Mouse (Mus musculus) kidney, adult 9 months (tissue): ENCODE results near the gene Atp11b.
A peak's percentile ranks its signal among the peaks of the same experiment; 100 is the strongest.

Source experiments
- DNase-seq: peaks from one replicate; pipeline ENCODE4 v3.0.0; 2022

Atp11b gene

DNA sequence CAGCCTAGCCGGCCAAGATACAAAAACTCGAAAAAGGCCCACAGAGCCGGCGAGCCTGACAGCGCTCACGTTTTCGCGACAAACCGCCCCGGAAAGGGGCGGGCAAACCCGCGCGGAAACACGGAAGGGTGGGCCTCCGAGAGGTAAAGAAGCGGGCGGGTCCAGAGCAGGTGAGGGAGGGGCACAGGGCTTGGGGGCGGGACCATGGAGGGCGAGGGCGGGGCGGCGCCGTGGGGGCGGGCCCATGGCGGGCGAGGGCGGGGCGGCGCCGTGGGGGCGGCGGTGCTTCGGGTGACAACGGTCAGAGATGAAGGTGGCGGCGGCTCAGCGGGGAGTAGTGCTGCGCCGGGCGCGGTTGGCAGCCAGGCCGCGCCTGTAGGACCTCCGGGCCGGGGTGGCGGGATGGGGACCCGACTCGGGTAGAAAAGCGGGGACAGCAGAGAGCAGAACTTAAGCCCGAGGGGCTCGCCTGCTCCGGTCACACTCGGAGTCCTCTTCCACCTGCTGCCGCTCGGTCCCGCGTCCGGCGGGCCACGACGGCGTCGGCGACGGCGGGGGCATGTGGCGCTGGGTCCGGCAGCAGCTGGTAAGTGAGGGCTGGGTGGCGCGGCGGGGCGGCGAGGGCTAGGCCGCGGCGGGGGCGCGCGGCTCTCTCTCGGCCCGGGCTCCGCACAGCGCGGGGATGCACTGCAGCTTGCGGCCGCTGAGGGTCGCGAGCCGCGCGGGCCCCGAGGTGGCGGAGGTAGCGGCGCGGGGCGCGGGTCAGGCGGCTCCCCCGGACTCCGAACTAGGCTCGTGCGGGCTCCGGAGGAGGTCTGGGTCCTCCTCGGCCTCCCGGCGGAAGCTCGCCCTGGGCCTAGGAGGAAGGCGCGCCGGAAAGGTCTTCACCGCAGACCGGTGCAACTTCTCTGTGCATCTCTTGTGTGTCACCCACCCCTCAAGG, at the start of gene Atp11b:
TSS of gene Atp11b (plus strand) at position 282 of the 943 bp plus-strand sequence.
- peak; percentile 76 for DNase-seq

GRCm38 (mm10) chr3:35704328-35704613, 49.6 kb upstream of the Atp11b start:
- no peak for DNase-seq

DNA sequence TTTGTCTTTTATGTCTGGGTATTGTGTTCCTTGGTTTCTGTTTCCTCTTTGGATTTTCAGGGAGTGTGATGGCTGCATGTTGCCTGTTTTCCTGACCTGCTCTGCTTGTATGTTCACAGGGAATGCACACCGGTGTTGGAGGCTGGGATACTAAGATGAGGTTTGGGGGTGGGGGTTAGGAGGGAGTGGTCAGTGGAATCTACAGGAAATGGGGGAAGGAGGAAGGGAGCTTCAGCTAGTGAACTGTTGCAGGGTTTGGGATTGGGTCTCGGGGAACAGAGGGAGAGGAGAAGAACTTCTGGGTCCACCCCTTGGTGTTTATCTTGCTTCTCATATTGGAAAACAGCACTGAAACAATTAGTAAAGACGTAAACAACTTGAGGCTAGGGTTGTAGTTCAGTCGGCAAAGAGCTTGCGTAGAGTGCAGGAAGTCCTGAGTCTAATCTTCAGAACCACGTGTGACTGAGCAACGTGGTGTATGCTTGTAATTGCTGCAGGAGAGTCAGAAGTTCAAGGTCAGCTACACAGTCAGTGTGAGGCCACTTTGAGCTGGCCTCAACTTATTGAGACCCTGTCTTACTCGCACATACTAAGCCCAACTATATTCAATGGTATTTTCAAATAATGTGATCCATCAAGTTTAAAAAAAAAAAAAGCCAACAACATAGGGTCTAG, 34.2 kb upstream of the Atp11b start:
- DNase-seq = no peak

DNA sequence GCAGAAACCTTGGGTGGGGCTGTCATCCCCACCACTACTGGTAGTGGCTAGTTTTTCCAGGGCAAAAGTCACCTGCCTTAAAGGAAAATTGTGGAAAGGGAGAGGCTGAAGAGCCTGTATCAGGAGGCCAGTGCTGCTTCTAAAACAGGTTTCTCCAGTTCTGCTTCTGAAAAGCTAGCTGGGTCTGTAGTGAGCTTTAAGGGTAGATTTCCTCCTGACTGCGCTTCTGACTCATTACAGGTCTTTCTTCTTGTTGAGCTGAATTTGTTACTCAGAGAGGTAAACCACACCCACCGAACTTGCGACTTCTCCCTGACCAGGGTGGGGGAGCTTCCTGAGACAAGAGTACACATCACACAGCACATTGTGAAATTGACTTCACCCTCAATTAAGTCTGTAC, 33.1 kb upstream of the Atp11b start:
- no peak for DNase-seq

DNA sequence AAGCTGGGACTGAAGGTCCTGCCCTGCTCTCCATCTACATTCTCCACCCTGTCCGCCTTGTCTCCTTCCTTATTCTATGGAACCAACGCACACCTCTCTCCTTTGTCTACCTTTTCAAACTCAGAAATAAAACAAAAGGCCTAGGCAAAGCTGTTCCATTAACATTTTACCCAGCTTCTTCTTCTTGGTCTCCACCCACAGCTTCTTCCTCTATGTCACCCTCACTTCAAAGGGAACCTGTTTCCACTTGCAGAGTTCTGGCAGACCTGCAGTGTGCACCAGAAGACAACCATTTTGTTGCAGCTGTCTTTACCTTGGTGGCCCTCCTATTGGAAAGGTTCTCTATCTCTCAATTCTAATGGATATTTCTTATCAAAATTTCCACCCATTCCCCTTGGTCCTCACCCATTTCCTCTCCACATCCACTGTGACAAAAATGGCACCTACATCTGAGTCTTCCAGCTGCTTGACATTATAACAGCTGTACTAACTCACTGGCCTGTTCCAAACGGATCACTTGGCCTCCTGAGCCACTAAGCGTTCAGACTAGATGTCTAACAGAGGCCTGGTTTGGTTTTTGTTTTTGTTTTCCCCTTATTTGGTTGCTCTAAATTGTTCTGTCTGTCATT, 32.0 kb upstream of the Atp11b start:
- no peak for DNase-seq

DNA sequence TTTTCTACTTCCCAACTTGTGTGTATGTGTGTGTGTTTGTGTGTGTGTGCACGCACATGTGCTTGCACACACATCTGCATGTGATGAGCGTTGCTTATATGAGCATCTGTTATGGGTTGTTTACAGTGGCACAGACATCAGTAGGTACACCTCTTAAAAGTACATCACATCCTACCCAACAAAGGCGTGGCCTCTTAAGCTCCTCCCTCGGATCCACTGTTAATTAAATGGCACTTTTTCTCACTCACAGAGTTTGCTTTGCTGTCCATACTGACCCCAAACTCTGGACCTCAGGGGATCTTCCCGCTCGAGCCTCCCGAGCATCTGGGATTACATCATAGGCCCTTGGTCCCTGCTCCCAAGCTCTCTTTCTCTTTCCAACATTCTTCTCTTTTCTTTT, 31.1 kb upstream of the Atp11b start:
- no peak for DNase-seq

DNA sequence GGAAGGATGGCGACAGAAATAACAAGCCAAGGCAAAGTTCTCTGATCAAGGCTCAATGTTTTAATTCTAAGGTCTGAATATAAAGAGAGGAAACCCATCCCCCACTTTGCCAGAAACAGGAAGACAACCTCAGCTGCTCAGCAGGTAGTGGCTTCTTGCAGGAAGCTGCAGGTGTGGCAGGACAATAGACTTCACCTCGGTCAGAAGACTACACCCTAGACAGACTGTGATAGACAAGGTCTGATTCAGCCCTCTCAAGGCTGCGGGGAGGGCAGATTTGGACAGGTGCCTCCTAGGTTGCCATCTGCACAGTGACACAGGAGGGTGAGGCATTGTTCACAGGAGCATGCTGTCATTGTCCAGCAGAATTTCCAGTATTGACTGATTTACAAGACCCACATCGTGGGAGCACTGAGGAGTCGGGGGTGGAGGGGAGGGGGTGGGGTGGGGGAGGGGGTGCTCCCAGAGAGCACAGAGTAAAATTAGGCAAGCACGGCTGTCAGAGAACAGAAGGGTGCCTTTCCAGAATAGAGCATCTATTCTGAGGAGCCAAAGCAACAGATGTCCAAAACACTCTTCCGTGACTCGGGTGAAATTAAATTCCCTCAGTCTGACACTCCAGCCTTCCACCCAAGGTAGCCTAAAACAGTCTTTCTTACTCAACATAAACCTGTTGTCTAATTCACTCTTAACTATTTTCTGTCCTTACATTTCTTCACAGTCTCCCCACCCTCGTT, 30.2 kb upstream of the Atp11b start:
- no peak for DNase-seq

- no peak for DNase-seq
Measured at GRCm38 (mm10) chr3:35725096-35725495, 28.8 kb upstream of the Atp11b start.

GRCm38 (mm10) chr3:35726936-35727335, 27.0 kb upstream of the Atp11b start:
- DNase-seq = no peak

DNA sequence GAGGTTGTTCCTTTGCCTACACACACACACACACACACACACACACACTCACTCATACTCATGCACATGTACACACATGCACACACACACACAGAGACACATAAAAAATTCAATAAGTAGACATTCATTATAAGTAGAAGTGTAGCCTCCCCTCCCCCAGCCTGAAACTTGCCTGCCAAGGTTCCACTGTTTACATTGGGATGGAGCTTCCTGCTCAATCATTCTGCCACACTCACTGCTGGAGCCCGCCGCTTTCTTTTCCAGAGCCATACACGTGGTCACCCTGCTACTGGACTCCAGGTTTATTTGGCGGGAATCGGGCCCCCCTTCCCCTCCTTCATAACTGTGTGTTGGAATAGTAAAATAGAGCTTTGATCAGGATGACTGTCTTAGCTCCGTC, 24.4 kb upstream of the Atp11b start:
- no peak for DNase-seq

DNA sequence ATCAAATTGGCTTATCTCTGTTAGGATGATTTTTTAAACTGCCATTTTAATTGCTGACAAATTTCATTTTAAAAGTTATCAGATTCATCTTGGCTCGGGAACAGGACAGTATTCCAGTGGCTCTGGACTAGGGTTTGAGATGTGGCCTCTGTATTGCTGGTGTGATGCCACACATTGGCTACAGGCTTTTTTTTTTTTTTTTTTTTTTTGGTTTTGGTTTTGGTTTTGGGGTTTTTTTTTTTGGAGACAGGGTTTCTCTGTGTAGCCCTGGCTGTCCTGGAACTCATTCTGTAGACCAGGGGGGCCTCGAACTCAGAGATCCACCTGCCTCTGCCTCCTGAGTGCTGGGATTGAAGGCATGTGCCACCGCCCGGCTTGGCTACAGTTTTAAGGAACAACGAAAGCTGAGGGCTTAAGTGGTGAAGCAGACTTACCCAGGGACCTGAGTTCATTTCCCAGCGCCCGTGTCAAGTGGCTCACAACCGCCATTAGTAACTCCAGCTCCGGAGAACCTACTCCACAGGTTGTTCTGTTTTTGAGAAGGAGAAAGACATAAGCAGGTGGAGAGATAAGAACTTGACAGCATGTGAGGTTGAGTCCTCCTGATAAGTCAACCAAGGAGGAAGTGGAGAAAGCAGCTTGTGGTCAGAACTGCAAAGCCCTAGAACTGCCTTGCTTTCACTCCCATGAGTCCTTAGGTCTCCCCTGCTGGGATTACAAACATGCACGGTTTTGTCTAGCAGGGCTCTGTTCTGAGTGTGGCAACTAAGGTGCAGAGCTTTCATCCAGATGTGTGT, 21.7 kb upstream of the Atp11b start:
- no peak for DNase-seq

- DNase-seq = no peak
Measured at GRCm38 (mm10) chr3:35732778-35733147, 21.1 kb upstream of the Atp11b start.

GRCm38 (mm10) chr3:35734509-35734908, 19.4 kb upstream of the Atp11b start:
- no peak for DNase-seq

DNA sequence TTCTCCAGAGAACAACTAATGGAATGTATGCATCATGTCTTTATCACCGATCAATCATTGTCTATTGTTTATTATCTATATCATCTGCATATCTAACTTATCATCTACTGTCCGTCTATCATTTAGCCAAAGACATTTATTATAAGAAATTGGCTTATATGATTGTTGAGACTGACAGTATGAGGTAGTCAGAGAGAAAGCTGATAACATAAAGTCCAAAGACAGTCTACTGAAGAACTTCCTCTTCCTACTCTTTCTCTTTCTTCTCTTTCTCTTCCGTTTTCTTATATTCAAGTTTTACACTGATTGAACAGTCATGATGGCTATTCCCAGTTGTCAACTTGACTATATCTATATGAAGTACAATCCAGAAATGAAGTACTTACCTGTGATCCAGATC, 15.8 kb upstream of the Atp11b start:
- DNase-seq = no peak

DNA sequence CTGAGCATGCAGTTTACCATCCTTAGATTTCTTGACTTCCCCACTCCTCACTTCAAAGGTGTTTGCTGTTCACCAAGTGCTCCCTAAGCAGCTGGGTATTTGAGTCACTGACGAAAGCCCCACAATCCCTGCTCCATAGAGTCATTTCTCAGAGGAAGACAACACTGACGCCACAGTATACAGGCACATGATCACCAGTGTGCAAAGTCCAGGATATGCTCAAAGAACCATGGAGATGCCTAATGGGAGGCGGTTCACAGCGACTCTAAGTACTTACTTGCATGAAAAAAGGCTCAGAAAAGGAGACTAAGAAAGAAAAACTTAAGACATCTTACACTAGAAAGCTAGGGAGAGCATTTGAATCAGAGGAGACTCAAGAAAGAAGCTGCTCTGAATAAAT, 8.9 kb upstream of the Atp11b start:
- peak; percentile 71 for DNase-seq

DNA sequence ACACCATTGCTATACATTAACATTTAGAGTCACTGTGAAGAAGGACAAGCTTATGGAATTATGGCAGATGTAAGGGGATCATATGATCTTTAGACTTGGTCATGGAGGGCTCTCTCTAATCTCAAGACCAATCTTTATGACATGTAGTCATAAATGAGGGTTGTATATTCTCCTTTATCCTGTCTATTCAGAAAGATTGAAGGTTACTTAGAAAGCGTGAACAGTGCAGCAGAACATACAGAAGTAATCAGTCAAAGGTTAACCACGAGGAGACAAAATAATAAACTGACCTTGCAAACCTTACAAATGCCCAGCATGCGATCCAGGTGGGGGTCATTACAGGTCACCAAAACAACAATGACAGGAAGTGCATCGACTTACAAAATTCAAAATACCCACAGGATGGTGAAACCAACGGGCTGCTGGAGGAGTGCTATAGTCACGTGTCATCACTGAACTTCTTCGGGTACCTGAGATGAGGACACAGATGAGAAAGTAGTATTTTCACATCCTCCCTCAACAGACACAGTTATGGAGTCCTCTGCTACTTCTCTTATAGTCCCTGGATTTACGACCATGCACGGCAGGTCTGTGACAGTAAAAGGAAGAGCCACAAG, 7.0 kb upstream of the Atp11b start:
- peak; percentile 14 for DNase-seq

GRCm38 (mm10) chr3:35750286-35750685, 3.6 kb upstream of the Atp11b start:
- DNase-seq = no peak

DNA sequence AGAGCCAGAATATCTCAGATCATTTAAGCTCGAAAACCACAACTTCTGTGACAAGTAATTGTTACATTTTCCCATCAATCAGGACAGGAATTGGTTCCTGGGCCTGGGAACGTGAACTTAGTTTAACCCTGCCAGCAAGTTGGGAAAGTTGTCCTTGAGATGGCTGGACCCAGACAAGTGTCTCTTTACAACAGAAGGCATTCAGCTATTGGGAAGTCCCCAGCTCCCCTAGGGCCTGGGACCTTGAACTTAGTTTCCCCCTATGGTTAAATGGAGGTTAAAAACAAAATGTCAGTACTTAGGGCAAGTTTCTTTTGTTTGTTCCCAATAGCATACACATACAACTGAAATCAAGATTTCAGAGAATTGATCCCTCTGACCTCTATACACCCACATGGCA, 2.2 kb upstream of the Atp11b start:
- no peak for DNase-seq

DNA sequence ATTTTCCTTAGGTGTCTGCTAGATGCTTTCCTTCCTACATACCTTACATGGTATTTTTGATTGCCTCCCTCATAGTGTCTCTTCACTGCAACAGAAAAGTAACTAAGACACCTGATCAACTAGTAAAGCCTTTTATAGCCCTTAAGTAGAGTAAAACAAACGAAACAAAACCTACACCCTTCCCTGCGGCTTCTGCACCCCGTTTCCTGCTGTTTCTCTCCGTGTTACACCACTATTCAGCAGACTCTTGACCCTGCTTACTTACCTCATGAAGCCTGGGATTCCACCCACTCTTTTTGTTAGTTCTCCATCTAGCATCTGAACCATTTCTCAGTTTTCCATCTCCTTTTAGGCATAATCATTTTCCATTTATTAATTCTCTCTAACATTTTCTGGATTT, 8.8 kb downstream of the Atp11b start:
- DNase-seq = no peak

DNA sequence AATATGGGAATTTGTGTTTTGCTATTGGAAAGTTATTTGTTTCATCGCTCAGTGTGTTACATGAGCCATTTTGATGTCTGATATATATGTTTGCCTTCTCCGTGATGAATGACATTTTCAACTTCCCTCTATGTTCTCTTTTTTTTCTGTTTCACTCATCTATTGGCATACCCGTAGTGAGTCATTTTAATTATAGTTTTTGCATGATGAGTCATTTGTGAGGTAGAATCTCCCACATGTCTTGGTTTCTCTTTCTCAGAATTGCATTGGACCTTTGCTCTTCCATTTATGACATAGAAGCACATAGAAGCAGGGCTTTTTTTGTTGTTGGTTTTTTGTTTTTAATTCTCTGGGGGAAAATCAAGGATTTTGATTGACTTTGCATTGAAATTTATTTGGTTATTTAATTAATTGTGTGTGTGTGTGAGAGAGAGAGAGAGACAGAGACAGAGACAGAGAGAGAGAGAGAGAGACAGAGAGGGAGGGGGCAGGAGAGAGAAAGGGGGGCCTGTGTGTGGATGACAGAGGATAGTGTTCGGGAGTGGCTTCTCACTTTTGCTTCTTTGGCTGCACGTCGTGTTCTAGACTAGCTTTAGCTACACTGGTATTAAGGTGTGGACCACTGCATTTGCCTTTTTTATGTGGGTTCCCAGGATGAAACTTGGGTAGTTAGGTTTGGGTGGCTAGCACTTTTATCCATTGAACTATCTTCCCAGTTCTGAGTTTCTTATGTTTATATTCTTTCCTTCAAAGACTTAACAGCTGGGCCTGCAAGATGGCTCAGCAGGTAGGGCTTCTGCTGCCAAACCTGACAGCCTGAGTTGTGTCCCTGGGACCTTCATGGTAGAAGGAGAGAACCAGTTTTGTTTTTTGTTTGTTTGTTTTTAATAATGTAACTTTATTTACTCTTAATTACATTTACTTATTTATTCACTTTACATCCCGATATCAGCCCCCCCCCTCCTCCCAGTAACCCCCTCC, 11.0 kb downstream of the Atp11b start:
- DNase-seq = no peak

DNA sequence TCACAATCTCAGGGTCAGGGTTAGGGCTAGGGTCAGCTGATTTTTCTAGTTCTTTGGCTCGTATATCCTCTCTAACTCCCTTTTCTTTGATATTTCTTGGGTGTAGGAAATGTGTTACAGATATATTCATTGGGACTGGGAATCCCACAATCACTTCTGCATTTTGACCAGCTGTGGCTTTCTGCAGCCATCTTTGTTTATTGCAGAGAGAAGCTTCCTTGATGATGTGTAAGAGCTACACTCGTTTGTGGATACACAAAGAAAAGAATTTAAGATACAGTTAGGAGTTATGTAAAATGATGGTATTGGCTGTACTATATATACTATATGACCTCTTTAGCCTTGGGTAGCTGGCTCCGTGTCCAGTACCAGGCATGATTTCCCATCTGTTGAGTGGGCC, 25.8 kb downstream of the Atp11b start:
- no peak for DNase-seq
